Mouse (Mus musculus): ENCODE data around the gene Cntrl.
A peak's percentile ranks its signal among the peaks of the same experiment; 100 is the strongest.

Gene Cntrl

DNA sequence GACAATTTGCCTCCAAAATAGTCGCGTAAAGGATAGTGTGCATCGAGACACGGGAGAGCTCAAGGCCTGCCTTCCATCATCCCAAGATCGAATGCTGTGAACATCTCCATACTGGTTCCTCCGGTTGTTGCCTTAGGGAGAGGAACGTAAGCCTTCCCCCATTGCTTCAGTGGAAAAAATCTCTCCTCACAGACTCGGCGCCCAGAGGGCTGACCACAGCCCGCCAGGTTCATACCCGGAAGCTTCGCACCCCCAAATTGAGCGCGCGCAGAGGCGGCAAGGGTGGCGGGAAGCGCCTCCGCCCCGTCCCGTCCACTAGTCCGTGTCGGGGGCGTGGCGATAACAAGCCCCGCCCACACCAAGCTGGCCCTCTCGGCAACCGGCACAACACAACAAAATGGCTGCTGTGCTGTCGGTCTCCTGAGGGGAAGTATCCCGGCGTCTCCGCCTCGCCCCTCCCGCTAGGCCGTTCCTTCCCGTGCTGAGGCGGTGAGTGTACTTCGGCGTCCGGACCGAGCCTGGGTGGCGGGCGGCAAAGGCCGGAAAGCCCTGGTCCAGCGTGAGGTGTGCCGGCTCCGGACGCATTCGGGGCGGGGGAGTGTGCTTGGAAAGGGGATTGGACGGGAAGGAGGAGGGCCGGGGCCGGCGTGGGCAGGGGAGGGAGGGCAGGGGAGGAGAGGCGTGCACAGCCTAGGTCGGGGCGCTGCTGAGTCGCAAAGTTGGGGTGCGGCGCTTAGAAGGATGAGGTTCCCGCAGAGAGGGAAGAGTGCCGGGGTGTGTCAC is at the start of gene Cntrl:
TSS of gene Cntrl (plus strand) at position 352 of the 783 bp plus-strand sequence.
- DNase-seq (ENCODE audit: low spot score), result peak; percentile 96

DNA sequence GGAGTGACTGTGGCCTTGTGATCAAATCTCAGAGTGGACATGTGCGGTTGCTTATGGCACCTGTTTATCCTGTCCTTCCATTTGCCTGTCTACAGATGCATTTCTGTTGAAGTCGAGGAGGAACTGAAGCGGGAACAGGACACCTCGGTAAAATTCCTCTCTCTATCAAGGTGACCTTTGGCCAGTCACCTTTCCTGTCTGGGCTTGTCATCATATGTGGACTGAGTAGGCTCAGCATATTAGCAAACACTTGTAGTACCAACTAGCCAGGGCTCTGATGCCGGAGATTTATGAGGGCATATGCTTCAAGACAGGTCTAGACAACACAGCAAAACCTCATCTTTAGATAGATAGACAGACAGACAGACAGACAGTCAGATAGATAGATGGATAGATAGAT is 49.0 kb upstream of the Cntrl start:
- DNase-seq (ENCODE audit: low spot score), result no peak

DNA sequence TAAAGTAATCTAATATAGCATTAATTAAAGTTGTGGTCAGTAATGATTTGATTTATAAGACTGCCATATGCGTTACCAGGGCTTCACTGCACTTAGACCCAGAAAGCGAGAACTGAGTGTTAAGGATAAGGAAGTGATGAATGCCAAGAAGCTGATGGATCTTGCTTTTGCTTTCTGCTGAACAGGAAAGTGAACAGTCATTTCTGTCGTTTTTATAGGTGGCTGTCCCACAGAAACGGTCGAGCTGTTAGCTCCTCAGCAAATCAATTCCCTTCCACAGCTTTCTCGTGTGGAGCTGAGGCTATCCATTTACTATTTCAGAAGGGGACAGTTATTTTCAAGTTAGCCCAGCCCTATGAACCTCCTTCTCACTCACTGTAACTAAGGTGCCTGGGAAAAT is 48.4 kb upstream of the Cntrl start:
- no peak for DNase-seq (ENCODE audit: low spot score)

DNA sequence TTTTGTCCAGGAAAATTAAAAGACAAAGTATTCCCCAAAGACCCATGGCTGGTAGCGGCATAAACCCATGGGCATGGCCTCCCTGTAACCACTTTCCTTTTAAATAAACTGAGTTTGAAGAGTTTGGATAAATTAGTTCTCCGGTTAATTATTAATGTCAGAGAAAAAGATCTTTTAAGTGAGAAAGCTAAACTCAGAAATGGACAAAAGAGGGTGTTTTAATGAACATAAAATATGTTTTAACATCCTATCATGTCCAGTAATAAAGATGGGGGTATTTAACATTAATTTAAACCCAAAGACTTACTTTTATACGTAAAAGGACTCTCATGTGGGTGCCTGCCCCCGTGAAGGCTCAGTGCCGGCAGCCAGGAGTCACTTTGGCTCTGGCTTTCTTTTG is 48.0 kb upstream of the Cntrl start, which contains the start of gene Hc:
TSS of gene Hc (minus strand) at position 101 of the 400 bp plus-strand sequence.
- DNase-seq (ENCODE audit: low spot score), result no peak

DNA sequence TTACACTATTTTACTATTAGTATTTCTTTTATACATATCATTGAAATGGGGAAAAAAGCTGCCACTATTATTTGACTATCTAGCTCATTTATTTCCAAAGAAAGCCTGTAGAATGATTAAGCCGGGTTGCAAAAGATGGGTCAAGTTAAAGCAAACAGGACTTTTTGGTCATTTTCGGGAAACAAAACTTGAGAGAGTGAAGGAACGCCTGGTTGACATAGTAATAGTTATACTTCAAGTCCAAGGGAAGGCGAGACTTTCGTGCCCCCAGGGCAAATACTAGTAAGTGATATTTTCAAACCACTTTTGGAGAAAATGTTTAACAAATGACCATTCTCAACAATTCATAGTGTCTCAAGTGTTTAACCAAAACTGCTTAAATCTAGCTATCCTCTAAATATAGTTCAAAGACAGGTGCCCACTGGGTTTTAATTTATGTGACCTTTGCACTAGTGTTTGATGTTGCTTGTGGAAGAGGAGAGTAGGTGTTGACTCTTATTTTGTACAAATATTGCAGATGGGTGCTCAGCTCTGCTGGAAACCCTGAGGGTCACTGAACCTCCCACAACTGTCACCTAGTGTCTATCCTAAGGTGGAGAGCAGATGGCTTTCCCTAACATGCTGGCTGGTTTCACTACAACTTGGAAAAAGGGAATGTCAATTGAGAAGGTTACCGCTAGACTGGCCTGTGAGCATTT is 45.8 kb upstream of the Cntrl start:
- DNase-seq (ENCODE audit: low spot score), result no peak

DNA sequence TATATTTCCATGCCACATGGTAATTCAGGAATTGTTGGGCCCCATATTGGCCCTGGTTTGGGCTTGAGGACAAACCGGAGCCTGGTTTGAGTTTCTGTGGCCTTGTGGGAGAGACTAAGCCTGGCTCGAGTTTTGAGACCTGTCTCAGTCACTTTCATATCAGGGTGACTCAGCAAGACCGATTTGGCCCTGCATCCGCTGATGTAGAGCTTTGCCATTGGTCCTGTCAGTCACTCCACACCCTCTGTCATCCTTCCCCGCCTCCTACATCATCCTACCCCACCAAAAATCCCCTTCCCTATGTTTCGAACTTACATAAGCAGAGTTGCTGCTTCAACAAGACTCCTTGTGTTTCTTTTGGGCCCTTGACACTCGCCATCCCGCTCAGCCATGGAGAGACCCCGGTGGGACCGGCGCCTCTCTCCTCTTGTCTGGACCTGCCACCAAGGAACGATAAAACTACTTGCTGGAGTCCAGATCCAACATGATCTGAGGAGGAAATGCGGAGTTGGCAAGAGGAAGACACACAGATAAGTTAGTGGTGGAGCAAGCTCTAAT is 42.7 kb upstream of the Cntrl start:
- DNase-seq (ENCODE audit: low spot score), result no peak

DNA sequence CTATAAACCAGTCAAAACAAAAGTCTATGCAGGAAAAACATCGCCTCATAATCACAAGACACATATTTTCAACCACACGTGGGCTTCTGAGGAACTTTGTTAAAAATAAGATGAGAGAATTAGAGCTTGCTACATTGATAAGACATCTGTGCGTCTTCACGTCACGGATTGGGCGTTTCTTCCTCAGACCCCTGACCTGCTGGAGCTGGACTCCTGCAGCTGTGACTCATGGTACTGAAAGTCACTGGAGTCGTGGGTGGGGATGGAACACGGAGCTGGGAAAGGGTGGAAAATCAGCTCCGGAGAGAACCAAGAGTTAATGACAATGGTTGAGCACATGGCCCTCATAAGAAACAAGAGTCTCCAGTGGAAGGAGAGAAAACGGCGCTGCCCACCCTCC is 42.2 kb upstream of the Cntrl start:
- DNase-seq (ENCODE audit: low spot score), result no peak

DNA sequence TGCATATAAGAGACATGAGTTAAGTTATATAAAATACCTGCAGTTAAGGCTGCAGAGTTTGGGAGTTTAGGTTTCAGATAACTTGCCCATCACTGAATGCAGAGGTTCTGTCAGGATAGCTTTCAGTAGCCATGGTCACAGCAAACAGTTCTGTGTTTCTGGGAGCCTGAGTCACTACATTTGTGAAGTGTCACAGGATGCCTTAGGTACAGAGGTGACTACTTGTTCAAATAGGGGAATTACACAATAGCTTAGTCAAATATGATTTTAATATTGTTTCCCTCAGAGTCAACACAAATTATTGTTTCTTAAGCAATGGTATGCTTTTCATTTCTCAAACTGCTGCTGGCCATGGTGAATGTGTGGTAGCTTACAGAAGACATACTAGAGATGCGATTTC is 40.2 kb upstream of the Cntrl start:
- no peak for DNase-seq (ENCODE audit: low spot score)

DNA sequence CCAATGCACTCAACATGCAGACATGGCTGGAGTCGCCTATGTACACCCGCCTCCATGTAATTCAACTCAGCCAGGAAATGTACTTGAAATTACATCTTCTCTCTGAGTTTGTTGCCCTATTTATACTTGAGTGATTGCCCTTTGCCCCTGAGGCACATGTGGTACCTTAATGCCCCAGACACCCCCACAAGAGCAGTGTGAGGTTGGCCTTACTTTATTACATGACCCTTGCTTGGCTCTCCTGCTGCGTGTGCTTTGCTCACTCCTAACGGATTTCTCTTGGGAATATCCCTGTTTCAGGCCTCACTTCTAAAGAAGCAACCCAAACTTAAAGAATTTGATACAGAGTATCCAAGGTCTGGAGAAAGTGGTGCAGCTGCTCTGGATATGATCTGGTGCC is 39.0 kb upstream of the Cntrl start:
- DNase-seq (ENCODE audit: low spot score), result no peak

DNA sequence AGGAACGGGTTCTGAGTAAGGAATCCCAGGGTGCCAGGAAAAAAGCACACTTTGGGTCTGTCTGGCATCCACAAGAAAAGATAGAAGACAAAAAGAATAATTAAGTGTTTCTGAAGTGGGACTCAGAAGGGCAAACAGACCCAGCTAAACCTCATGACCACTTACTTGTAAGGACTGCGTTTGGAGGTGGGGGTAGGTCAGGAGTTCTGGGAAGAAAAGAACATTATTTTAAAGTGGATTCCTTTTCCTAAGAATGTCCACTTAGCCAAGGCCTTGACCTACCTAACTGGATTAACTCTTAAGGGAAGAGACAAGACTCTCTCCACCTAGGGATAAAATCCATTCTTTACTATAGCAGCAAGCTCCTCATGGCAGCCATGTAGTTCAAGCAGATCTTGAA is 36.7 kb upstream of the Cntrl start:
- DNase-seq (ENCODE audit: low spot score), result no peak

DNA sequence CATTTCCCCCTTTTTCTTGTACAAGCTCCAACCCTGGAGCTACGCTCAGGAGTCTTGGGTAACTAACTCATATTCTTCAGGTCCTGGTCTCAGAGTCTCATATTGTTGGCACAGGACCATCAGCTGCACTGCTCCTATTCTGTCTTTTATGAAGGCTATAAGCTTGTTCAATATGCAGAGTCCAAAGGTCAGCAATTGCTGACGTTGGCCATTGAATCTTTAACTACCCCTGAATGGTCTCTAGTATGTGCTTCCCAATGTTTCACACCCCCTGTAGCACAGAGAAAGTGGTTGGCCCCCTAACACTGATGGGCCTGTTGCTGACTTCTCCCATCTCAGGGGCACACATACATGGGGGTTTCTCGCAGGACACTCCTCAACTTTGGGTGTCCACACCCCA is 35.0 kb upstream of the Cntrl start:
- DNase-seq (ENCODE audit: low spot score), result no peak

DNA sequence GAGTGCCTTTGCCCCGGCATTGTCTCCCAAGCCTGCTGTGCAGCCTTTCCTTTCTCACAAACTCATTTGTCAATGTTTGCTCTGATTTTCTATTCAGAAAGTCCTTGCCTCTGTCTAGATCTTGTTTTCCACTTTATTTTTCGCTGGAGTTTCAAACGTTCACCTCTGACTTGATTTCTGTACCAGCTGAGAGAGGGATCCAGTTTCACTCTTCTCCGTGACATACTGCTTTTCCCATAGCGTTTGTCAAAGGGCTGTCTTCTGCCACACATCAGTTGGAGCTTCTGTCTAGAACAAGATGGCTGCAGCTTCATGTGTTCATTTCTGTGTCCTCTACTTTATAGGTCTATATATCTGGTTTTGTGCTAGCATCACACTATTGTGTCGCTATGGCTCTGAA is 30.1 kb upstream of the Cntrl start:
- no peak for DNase-seq (ENCODE audit: low spot score)

DNA sequence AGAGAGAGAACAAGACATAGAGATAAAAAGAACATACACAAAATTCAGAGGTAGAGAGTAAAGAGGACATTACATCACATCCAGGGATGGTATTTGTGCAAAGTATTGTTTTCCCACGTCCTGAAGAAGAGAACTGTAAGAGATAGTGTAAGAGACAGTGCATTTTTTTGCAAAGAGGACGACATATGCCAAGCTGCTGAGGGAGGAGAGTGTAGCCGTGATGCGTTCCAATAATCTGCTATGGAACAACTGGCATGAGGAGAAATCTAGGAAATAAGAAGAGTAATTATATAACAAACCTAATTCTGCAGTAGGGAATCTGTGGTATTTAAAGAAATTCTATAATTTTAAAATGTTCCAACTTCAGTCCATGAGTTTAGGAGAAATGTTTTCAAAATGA is 21.9 kb upstream of the Cntrl start:
- DNase-seq (ENCODE audit: low spot score), result no peak

DNA sequence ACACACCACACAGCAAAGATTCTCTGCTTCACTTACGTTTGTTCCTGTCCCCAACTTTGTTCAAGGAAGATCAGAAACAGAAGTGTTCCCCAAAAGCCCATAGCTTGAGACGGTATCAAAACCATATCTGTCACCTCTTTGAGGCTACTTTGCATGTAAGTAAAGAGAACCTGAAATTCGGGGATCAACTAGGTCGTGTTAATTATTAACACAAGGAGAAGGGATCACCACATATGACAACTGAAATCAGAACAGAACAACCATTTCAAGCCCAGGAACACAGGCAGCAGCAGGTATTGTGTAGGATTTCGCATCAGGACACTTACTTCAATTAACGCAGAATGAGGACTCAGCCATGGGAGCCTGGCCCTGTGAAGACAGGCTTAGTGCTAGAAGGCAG is 8.8 kb upstream of the Cntrl start:
- no peak for DNase-seq (ENCODE audit: low spot score)

DNA sequence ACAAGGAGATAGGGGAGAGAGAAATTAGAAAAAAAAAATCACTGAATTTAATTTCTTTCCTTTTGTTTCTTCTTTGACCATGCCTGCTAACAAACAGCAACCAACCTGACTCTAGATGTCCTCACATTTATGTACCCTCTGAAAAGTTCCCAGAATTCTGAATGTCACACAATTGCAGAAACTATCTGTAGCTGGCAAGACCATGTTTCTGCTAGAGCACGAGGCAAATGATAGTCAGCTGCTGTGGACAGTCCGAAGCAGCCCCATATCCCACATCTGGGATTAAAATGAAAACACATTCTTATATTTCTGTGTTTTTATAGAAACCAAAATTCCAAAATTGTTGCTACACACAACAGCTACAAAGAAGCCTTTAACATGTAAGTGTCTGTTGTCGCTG is 7.8 kb upstream of the Cntrl start, which contains the start of gene AI182371:
TSS of gene AI182371 (minus strand) at position 101 of the 400 bp plus-strand sequence.
- DNase-seq (ENCODE audit: low spot score), result no peak

DNA sequence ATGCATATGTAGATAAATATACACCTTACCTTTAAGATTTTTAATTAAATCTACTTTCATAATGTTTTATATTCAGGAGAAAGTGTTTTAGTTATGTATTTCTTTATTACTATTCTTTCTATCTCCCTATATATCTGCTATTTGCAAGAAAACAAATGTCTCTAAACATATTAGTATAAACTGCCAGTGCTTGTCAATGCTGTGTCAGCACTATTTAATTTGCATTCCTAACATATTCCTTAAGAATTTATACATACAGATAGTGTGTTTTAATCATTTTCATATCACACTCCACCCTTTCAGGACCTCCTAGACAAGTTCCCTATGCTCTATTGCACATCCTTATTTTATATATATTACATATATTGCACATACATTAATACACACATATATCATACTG is 6.5 kb upstream of the Cntrl start:
- DNase-seq (ENCODE audit: low spot score), result no peak

DNA sequence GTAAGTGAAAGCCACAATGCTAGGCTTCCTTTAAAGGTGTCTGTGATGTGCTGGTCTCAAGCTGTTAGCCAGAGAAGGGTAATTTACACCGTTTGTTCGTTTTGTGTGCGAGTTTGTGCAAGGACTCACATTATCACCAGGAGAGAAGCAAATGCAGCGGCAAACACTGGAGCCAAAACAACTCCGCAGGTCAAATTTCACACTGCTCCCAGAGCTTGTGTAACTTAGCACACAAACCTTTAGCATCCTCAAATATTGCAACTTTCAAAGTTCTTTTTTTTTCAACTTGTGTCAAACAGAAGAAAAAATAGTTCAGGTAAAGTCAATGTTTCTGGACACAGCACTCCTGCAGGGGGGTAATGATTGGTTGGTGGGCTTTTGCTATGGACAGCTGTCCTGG is 5.7 kb upstream of the Cntrl start:
- DNase-seq (ENCODE audit: low spot score), result no peak

DNA sequence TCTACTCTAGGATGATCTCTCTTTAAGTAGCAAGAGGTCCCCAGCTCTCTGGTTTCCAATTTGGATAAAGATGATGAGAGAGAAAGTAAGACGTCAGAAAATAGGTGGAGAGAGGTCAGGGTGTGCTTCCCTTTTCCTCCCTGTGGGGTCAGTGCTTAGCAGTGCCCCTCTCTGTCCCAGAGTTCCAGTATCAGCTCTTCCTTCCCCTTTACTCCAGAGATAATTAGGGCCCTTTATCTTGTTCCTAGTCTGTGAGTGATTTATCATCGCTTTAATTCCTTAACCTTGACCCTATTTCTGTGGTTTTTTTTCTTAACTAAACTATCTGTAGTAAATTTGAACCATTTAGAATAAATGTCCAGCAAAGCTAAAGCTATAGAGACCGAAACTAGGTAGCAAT is 4.4 kb upstream of the Cntrl start:
- DNase-seq (ENCODE audit: low spot score), result no peak

DNA sequence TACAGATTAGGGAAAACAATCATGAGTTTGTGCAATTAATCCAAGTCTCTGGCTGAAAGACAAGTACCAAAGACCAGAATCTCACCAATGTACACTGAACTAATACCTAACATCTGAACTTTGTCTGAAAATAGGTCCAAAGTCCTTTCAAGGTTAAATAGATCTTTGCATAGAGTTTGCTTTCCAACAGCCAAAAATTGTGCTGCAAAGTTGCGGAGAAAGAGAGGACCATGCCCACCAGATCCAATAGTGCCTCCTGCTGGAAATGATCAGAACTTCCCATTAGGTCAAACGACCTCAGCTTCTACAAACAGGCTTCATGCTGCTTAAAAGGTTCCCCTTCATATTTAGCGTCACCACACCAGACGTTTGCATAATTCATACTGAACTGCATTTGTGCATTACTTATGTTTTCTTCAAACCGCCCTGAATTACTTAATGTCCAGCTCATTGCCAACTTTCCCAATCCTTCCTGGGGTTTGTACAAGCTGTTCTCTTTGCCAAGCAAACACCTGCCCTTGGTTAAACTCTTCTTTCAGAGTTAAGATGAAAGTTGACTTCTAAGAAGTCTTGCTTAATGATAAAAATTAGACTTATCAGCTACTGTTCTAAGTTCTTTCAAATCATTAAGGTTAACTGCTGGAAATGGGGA is 1.2 kb upstream of the Cntrl start:
- no peak for DNase-seq (ENCODE audit: low spot score)

DNA sequence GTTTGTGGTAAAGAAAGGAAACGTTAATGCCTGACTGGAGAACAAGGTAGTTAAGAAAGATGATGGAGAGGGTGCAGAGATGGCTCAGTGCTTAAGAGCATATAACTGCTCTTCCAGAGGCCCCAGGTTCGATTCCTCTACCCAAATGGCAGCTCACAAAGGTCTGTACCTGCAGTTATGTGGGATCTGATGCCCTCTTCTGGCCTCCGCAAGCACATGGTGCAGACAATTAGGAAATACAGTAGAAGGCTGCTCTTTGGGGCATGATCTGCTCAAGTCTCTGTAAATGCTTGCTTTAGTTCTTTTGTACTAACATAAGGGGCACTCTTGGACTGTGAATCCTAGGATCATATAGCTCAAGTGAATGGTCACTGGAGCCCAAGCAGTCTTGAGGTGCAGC is 580 bp upstream of the Cntrl start:
- no peak for DNase-seq (ENCODE audit: low spot score)

DNA sequence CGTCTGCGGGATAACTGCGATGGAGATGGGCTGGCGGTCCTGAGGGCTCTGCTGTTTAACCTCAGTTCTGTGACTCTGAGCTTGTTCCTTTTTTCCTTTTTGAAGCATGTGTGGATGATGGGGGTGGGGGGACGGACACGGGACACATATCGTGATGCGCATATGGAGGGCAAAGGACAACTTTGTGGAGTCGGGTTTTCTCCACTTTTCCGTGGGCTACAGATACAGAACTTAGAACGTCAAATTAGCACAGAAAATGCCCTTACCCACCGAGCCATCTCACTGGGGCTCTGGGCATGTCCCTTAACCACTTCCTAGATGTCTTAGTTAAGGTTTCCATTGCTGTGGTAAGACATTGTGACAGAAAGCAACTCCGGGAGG is 622 bp downstream of the Cntrl start:
- DNase-seq (ENCODE audit: low spot score), result no peak

DNA sequence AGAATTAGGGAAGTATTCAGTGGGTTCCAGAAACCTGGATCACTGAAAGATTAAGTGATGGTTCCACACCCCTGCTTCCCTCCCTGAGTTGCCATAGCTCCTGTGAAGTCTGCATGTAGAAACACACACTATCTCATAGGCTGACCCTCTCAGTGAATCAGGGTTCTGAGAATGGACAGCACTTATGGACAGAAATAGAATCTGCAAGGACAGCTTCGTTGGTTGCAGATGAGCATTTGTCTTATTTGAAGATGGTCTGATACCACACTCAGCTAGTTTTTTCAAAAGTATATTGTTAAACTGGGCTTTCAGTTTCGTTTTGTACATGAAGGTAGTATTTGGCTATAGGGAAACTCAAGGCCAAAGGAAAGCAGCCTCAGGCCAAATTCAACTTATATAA is 1.2 kb downstream of the Cntrl start:
- no peak for DNase-seq (ENCODE audit: low spot score)

DNA sequence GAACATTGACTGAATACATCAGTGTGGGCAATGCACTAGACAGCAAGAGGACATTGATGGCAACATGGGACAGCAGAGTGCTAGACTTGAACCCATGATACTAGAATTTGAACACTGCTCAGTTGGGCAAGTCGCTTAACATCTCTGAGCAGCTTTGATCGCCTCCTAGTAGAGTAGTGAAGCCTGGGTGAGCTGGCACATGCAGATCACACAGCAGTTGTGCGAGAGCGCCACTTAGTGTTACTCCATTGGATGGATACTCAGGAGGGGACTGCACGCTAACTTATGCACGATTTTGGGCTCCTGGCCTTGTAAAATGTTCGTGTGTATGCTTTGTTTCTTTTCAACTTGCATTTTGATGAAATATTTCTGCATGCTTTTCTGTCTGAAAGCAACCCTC is 15.4 kb downstream of the Cntrl start:
- no peak for DNase-seq (ENCODE audit: low spot score)

Measured in spleen, adult 12 weeks (tissue).